Mouse (Mus musculus): ENCODE measurements around the gene St3gal2. TPM values are rescaled to one million over a fixed set of nuclear protein-coding genes. Genes with fewer than 3 reads are reported as not detected.

St3gal2 gene
- total and polyA plus RNA-seq, 3 experiments = 20.2 to 25.9 (median 22.0) TPM

- intact Hi-C loops (cut with DNase I) = no loop called here
- H3K4me3 ChIP-seq = no peak overlapping the region
- WGBS = 92% methylated on average over 2 of the region's 2 CpGs
- no peaks in the 10 kb centered on the region for H3K79me2 ChIP-seq (replicated peaks; ENCODE audit: control insufficient read depth, insufficient read depth, low read length)
- no peak for DNase-seq
- peaks cover 9% of the 10 kb centered on the region for H3K4me1 ChIP-seq (ENCODE audit: control insufficient read depth, insufficient read depth, low read length)
- no peak for TF ChIP-seq POLR2A (IDR thresholded peaks at IDR 0.05; ENCODE audit: insufficient read depth, low read depth, low read length)
- TF ChIP-seq CTCF (IDR thresholded peaks at IDR 0.05) = no peak
- TF ChIP-seq EP300 (IDR thresholded peaks at IDR 0.05; ENCODE audit: insufficient read depth, low read depth, low read length) = no peak
- no peak overlapping the region for H3K9ac ChIP-seq (ENCODE audit: low read depth, low read length)
- H3K27ac ChIP-seq = no peak overlapping the region
- no peaks in the 10 kb centered on the region for H3K27me3 ChIP-seq (ENCODE audit: control insufficient read depth, insufficient read depth, low read length)
- H3K36me3 ChIP-seq (ENCODE audit: control insufficient read depth, insufficient read depth, low read length) = no peaks in the 10 kb centered on the region
Measured at GRCm38 (mm10) chr8:110963051-110963450, 43.3 kb downstream of the St3gal2 start.

- Histone ChIP-seq H3K27ac (peak overlapping the region; percentile 17; the same call in 1 of the 2 replicates), H3K79me2 (replicated peaks; ENCODE audit: control insufficient read depth, insufficient read depth, low read length) (no peaks in the 10 kb centered on the region)
- TF ChIP-seq EP300 (IDR thresholded peaks at IDR 0.05; ENCODE audit: insufficient read depth, low read depth, low read length) (no peak), POLR2A (IDR thresholded peaks at IDR 0.05; ENCODE audit: insufficient read depth, low read depth, low read length) (no peak), CTCF (IDR thresholded peaks at IDR 0.05) (no peak)
Measured at GRCm38 (mm10) chr8:110964666-110965065, 44.9 kb downstream of the St3gal2 start.

GRCm38 (mm10) chr8:110965594-110965993, 45.9 kb downstream of the St3gal2 start:
- Histone ChIP-seq H3K27me3 (ENCODE audit: control insufficient read depth, insufficient read depth, low read length) (no peaks in the 10 kb centered on the region), H3K36me3 (ENCODE audit: control insufficient read depth, insufficient read depth, low read length) (no peaks in the 10 kb centered on the region), H3K9ac (ENCODE audit: low read depth, low read length) (no peak overlapping the region), H3K27ac (peak overlapping the region; percentile 64), H3K4me3 (no peak overlapping the region), H3K79me2 (replicated peaks; ENCODE audit: control insufficient read depth, insufficient read depth, low read length) (no peaks in the 10 kb centered on the region), H3K4me1 (ENCODE audit: control insufficient read depth, insufficient read depth, low read length) (peaks cover 10% of the 10 kb centered on the region)
- TF ChIP-seq POLR2A (IDR thresholded peaks at IDR 0.05; ENCODE audit: insufficient read depth, low read depth, low read length) = 0 out of 2 replicates have a peak, but pooled peaks have one; percentile 34
- peak; percentile 89; the same call in 1 of the 2 replicates for TF ChIP-seq EP300 (IDR thresholded peaks at IDR 0.05; ENCODE audit: insufficient read depth, low read depth, low read length)
- peak; percentile 81 for TF ChIP-seq CTCF (IDR thresholded peaks at IDR 0.05)
- DNase-seq = peak; percentile 84 to 89
- intact Hi-C loops (cut with DNase I) = loop anchor here (2.0 kb wide), 2 partner anchors 15 to 45 kb away; no protein-coding TSS in a partner anchor
- 4% methylated on average over 7 of the region's 7 CpGs for WGBS

More at GRCm38 (mm10) chr8:110964666-110965065, 44.9 kb downstream of the St3gal2 start:
- Histone ChIP-seq H3K4me3 (no peak overlapping the region), H3K4me1 (ENCODE audit: control insufficient read depth, insufficient read depth, low read length) (peaks cover 9% of the 10 kb centered on the region), H3K9ac (ENCODE audit: low read depth, low read length) (no peak overlapping the region), H3K36me3 (ENCODE audit: control insufficient read depth, insufficient read depth, low read length) (no peaks in the 10 kb centered on the region), H3K27me3 (ENCODE audit: control insufficient read depth, insufficient read depth, low read length) (no peaks in the 10 kb centered on the region)
- intact Hi-C loops (cut with DNase I) = loop anchor here (2.0 kb wide), 2 partner anchors 14 to 44 kb away; no protein-coding TSS in a partner anchor
- DNase-seq = no peak
- WGBS = 58% methylated on average over 7 of the region's 7 CpGs

GRCm38 (mm10) chr8:110966586-110966985, 46.9 kb downstream of the St3gal2 start:
- no peaks in the 10 kb centered on the region for H3K36me3 ChIP-seq (ENCODE audit: control insufficient read depth, insufficient read depth, low read length)
- intact Hi-C loops (cut with DNase I) = no loop called here
- H3K27ac ChIP-seq = peak overlapping the region; percentile 64

GRCm38 (mm10) chr8:110967326-110967725, 47.6 kb downstream of the St3gal2 start:
- intact Hi-C loops (cut with DNase I) = no loop called here
- DNase-seq = no peak
- 64% methylated on average over 9 of the region's 9 CpGs for WGBS
- Histone ChIP-seq H3K4me1 (ENCODE audit: control insufficient read depth, insufficient read depth, low read length) (peaks cover 11% of the 10 kb centered on the region), H3K4me3 (no peak overlapping the region), H3K27me3 (ENCODE audit: control insufficient read depth, insufficient read depth, low read length) (no peaks in the 10 kb centered on the region), H3K36me3 (ENCODE audit: control insufficient read depth, insufficient read depth, low read length) (no peaks in the 10 kb centered on the region), H3K79me2 (replicated peaks; ENCODE audit: control insufficient read depth, insufficient read depth, low read length) (no peaks in the 10 kb centered on the region), H3K27ac (no peak overlapping the region), H3K9ac (ENCODE audit: low read depth, low read length) (no peak overlapping the region)
- TF ChIP-seq POLR2A (IDR thresholded peaks at IDR 0.05; ENCODE audit: insufficient read depth, low read depth, low read length) (no peak), EP300 (IDR thresholded peaks at IDR 0.05; ENCODE audit: insufficient read depth, low read depth, low read length) (no peak), CTCF (IDR thresholded peaks at IDR 0.05) (no peak)

More at GRCm38 (mm10) chr8:110966586-110966985, 46.9 kb downstream of the St3gal2 start:
- no peak for TF ChIP-seq EP300 (IDR thresholded peaks at IDR 0.05; ENCODE audit: insufficient read depth, low read depth, low read length)
- TF ChIP-seq POLR2A (IDR thresholded peaks at IDR 0.05; ENCODE audit: insufficient read depth, low read depth, low read length) = no peak
- TF ChIP-seq CTCF (IDR thresholded peaks at IDR 0.05) = no peak
- no peak overlapping the region for H3K4me3 ChIP-seq
- H3K4me1 ChIP-seq (ENCODE audit: control insufficient read depth, insufficient read depth, low read length) = peaks cover 11% of the 10 kb centered on the region
- peak in 1 of 2 experiments; percentile 33 for DNase-seq
- H3K9ac ChIP-seq (ENCODE audit: low read depth, low read length) = no peak overlapping the region
- no peaks in the 10 kb centered on the region for H3K79me2 ChIP-seq (replicated peaks; ENCODE audit: control insufficient read depth, insufficient read depth, low read length)
- no peaks in the 10 kb centered on the region for H3K27me3 ChIP-seq (ENCODE audit: control insufficient read depth, insufficient read depth, low read length)
- WGBS = 38% methylated on average over 8 of the region's 8 CpGs
